Mouse (Mus musculus) midbrain, embryonic 15.5 days (tissue): ENCODE data around the gene Cfap97d1. TPM values are rescaled to one million over a fixed set of nuclear protein-coding genes. Genes with fewer than 3 reads are reported as not detected.
A peak's percentile ranks its signal among the peaks of the same experiment; 100 is the strongest.

ENCODE experiments used
- ATAC-seq: fragments of 200-750 bp; cut with Nextera tagmentation; replicated peaks from 2 replicates; pipeline ENCODE4 v1.8.0; 2017; ENCODE audit warnings: moderate TSS enrichment
- H3K27ac ChIP-seq: fragments of 300-500 bp; sonication (generic); 2 replicates; pipeline ENCODE4 v1.5.1; 2015; ENCODE audit warnings: mild to moderate bottlenecking, inconsistent platforms
- H3K27me3 ChIP-seq: fragments of 300-500 bp; sonication (generic); replicated peaks from 2 replicates; pipeline ENCODE4 v1.6.1; 2015; ENCODE audit warnings: inconsistent platforms
- H3K36me3 ChIP-seq: fragments of 300-500 bp; sonication (generic); replicated peaks from 2 replicates; pipeline ENCODE4 v1.6.1; 2015; ENCODE audit warnings: inconsistent platforms
- H3K4me1 ChIP-seq: fragments of 300-500 bp; sonication (generic); 2 replicates; pipeline ENCODE4 v1.6.1; 2015; ENCODE audit warnings: inconsistent platforms
- H3K4me2 ChIP-seq: fragments of 300-500 bp; sonication (generic); 2 replicates; pipeline ENCODE4 v1.6.1; 2015; ENCODE audit warnings: inconsistent platforms, mild to moderate bottlenecking, moderate library complexity
- H3K4me3 ChIP-seq: fragments of 300-500 bp; sonication (generic); 2 replicates; pipeline ENCODE4 v1.5.1; 2015; ENCODE audit warnings: mild to moderate bottlenecking, inconsistent platforms
- H3K9ac ChIP-seq: fragments of 300-500 bp; sonication (generic); 2 replicates; pipeline ENCODE4 v1.6.1; 2015; ENCODE audit warnings: mild to moderate bottlenecking, inconsistent platforms
- H3K9me3 ChIP-seq: fragments of 300-500 bp; sonication (generic); 2 replicates; pipeline ENCODE4 v1.6.1; 2016; ENCODE audit warnings: inconsistent platforms
- WGBS: fragments of 180-500 bp; shearing (Covaris S2); methylation state at CpG from one replicate; pipeline ENCODE4 v1.1.7; 2015; ENCODE audit warnings: mixed read lengths; 5-methylcytosine and 5-hydroxymethylcytosine counted together
- polyA plus RNA-seq: library from polyadenylated mRNA; unstranded; fragments of >200 nt; fragmentation: Nextera tagmentation; extraction: Ambion mirVana; gene quantifications from 2 replicates; pipeline ENCODE4 v1.2.1, GENCODE M21; 2015

The Cfap97d1 gene
- polyA plus RNA-seq, 1 experiment from 2014 or later, result not detected

DNA sequence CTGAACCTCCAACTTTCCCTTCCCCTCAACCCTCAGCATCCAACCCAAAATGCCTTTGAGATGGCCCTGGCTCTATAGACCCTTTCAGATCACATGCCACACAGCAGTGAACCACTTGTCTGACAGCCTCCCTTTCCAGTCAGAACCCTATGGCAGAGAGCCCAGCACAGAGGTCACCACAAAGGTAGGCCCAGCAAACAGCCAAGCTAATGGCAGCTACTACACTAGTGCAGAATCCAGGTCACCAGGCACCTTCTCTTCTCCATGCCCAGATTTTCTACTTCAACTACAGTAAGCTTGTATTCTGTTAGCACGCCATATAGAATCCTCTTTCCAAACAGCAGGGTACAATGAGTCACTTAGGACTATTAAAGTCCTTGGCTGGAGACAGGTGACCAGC is 32.1 kb downstream of the Cfap97d1 start:
- Histone ChIP-seq H3K27me3 (no peaks in the 10 kb centered on the region), H3K36me3 (peaks cover 20% of the 10 kb centered on the region; the same call in 1 of the 2 replicates), H3K9me3 (no peaks in the 10 kb centered on the region), H3K27ac (no peak overlapping the region), H3K9ac (no peak overlapping the region), H3K4me2 (no peak overlapping the region), H3K4me3 (no peak overlapping the region), H3K4me1 (0 out of 2 replicates have a peak, but pooled peaks cover 5% of the 10 kb centered on the region)
- ATAC-seq, result no peak
- WGBS, result 97% methylated on average over 1 of the region's 1 CpGs

DNA sequence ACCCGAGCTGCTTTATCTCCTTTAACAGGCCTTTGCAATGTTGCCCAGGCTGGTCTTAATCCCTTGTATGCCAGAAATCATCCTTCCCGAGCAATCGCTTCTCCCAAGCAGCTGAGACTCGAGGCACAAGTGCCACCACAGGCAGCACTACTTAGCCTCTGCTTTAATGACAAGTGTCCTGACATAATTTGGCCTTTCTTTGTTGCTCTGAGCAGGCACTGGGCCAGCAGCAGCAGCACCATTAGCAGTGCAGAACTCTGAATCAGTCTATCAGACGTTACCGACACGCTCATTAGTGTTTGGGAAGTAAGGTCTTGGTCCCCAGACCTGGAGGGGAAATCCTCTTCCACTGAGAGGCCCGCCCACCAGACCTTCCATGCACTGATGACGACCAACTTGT is 35.7 kb downstream of the Cfap97d1 start:
- H3K9ac ChIP-seq, result no peak overlapping the region
- peaks cover 11% of the 10 kb centered on the region for H3K4me1 ChIP-seq
- no peak overlapping the region for H3K4me2 ChIP-seq
- no peaks in the 10 kb centered on the region for H3K9me3 ChIP-seq
- no peak for ATAC-seq
- no peak overlapping the region for H3K4me3 ChIP-seq
- no peak overlapping the region for H3K27ac ChIP-seq
- 56% methylated on average over 9 of the region's 9 CpGs for WGBS
- peaks cover 13% of the 10 kb centered on the region; the same call in 1 of the 2 replicates for H3K36me3 ChIP-seq
- H3K27me3 ChIP-seq, result no peaks in the 10 kb centered on the region

DNA sequence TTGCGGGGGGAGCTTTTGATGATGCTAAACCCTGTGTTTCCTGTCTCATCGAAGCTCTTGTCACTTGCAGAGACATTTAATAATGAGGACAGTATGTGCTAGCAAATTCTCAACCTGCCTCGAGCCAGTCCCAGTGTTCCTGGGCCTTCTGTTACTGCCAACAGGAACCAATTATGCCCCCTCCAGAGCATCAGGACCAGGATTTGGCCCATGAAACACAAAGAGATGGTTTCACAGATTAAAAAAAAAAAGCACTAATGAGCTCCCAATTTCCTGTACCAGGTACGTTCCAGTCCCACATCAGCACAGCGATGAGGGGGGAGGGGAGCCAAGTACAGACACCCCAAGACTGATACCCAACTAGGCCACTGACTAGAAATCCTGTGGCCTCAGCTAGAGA is 37.1 kb downstream of the Cfap97d1 start:
- H3K4me2 ChIP-seq, result no peak overlapping the region
- H3K9ac ChIP-seq, result no peak overlapping the region
- no peak overlapping the region for H3K27ac ChIP-seq
- ATAC-seq, result no peak
- H3K4me1 ChIP-seq, result peaks cover 19% of the 10 kb centered on the region
- 81% methylated on average over 5 of the region's 5 CpGs for WGBS
- peaks cover 13% of the 10 kb centered on the region; the same call in 1 of the 2 replicates for H3K36me3 ChIP-seq
- no peaks in the 10 kb centered on the region for H3K27me3 ChIP-seq
- H3K4me3 ChIP-seq, result no peak overlapping the region
- no peaks in the 10 kb centered on the region for H3K9me3 ChIP-seq

DNA sequence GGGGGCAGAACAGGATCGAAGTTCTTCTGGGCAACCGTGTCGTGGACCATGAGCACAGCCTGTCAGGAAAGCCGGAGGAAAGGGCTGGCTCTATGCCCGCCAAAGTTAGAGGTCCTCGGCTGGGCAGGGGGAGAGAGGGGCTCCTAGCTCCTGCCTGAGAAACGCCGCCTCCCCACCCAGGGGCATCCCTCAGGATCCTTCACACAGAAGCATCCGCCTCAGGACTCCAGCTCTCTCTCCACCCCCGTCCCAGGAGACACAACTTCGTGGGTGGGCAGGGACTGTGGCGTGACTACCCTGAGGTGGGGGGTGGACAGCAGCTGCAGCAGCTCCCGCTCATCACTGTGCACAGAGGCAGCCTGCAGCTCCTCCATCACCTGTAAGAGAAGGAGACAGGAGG is 39.3 kb downstream of the Cfap97d1 start:
- no peak overlapping the region for H3K27ac ChIP-seq
- 81% methylated on average over 13 of the region's 13 CpGs for WGBS
- no peaks in the 10 kb centered on the region for H3K27me3 ChIP-seq
- H3K36me3 ChIP-seq, result peaks cover 7% of the 10 kb centered on the region; the same call in 1 of the 2 replicates
- no peak overlapping the region for H3K4me2 ChIP-seq
- no peak overlapping the region for H3K4me3 ChIP-seq
- H3K4me1 ChIP-seq, result peaks cover 31% of the 10 kb centered on the region
- H3K9me3 ChIP-seq, result no peaks in the 10 kb centered on the region
- no peak overlapping the region for H3K9ac ChIP-seq
- no peak for ATAC-seq

DNA sequence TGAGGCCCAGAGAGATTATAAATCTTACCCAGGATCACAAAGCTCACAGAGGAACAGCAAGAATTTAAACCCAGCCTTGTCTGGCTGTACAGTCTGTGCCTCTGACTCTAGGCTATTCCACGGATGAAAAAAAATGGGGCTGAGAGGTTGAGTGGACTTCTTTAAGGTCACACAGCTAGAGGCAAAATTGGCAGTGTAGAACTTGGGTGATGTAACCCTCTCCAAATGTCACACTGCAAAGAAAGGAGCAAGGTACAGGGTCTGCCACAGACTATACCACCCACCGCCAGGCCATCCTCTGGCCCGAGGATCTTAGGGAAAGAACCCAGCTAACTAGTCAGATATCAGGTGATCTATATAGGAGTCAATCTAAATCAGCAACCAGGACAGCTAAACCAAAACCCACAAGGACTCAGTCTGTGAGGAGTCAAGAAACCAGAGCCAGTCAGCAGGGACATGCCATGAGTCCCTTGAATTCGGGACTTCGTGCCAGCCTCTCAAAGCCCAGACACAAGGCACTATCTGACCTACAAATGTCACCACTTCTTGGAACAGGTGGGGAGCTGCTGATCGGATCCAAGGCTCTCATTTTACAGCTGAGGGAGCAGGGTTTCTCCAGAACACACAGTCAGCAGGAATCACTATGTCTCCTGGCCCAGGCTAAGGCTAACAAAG is 40.1 kb downstream of the Cfap97d1 start:
- Histone ChIP-seq H3K4me1 (peaks cover 31% of the 10 kb centered on the region), H3K9me3 (no peaks in the 10 kb centered on the region), H3K4me2 (peak overlapping the region; percentile 65; the same call in 1 of the 2 replicates), H3K4me3 (no peak overlapping the region), H3K9ac (no peak overlapping the region), H3K27me3 (no peaks in the 10 kb centered on the region), H3K36me3 (peaks cover 4% of the 10 kb centered on the region; the same call in 1 of the 2 replicates), H3K27ac (no peak overlapping the region)
- WGBS, result 80% methylated on average over 6 of the region's 6 CpGs
- no peak for ATAC-seq

DNA sequence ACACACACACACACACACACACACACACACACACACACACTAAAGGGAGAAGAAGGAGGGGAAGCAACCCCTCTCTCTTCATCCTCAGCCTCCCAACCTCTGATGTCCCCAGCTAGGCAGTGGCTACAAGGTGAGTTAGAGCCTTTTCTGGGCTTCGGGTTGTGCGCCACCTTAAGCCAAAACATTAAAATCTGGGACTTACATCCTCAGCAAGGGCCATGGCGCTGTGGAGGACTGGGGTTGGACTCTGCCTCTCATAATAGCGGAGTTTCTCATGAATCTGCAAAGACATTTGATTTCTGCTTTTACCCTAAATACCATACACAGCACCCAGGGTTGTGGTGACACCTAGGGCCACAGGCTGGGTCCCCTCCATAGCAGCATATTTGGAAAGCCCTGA is 40.8 kb downstream of the Cfap97d1 start:
- Histone ChIP-seq H3K4me2 (peak overlapping the region; percentile 65), H3K27me3 (no peaks in the 10 kb centered on the region), H3K4me1 (peaks cover 31% of the 10 kb centered on the region), H3K4me3 (no peak overlapping the region), H3K27ac (no peak overlapping the region), H3K9ac (peak overlapping the region; percentile 6; the same call in 1 of the 2 replicates), H3K36me3 (peaks cover 4% of the 10 kb centered on the region; the same call in 1 of the 2 replicates), H3K9me3 (no peaks in the 10 kb centered on the region)
- ATAC-seq, result no peak
- 82% methylated on average over 4 of the region's 4 CpGs for WGBS

DNA sequence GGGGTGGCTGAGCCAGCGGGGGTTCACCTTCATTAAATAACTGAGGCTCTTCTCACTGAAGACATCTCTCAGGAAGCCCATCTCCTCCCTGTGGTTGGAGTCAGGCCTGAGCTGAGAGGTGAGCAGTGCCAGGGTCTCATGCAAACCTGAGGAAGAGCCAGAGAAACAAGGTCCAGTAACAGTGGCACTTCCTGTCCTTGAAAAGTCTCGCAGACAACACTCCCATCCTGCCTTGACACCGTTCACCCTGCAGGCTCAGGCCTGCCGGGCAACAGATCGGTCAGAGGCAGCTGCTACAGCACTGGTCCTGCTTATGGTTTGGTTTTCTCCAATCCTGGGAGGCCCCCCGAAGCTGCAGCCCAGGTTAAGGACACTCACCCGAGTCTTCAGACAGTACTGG is 41.3 kb downstream of the Cfap97d1 start:
- no peak overlapping the region for H3K9ac ChIP-seq
- H3K27ac ChIP-seq, result no peak overlapping the region

DNA sequence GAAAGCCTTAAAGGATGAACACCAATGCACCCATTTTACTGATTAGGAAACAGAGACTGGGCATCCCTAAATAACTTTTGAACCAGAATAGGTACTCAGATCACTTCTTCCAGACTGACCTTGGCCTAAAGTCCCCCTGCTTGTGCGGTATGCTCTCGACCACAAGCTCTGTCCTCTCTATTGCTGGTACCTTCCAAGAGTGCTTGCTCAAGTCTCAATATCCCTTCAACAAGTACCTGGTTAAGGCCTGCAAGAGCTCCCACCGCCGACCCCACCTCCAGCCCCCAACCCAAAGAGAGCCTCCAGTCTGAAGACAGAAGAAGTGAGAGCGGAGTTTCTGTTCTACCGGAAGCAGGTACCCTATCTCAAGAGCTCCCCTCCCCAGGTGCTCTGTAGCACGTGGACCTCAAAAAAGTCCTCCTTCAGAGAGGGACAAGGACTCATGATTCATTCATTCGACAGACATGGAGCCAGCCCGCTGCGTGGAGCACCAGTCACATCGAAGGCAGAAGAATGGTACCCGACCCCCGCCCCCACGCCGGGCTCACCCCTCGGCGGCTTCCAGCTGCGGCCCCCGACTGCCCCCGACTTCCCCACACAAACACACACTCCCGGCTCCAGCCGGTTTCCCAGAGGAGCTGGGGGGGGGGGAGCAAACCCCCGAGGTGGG is 42.0 kb downstream of the Cfap97d1 start:
- no peaks in the 10 kb centered on the region for H3K27me3 ChIP-seq
- ATAC-seq, result peak; percentile 46
- peaks cover 31% of the 10 kb centered on the region for H3K4me1 ChIP-seq
- 2% methylated on average over 23 of the region's 23 CpGs for WGBS
- H3K9me3 ChIP-seq, result no peaks in the 10 kb centered on the region
- H3K36me3 ChIP-seq, result peaks cover 4% of the 10 kb centered on the region; the same call in 1 of the 2 replicates
- peak overlapping the region; percentile 91 for H3K27ac ChIP-seq
- H3K4me2 ChIP-seq, result peak overlapping the region; percentile 65
- H3K4me3 ChIP-seq, result peak overlapping the region; percentile 71
- H3K9ac ChIP-seq, result peak overlapping the region; percentile 75

More for the DNA sequence above, 41.3 kb downstream of the Cfap97d1 start:
- Histone ChIP-seq H3K4me2 (peak overlapping the region; percentile 65), H3K4me1 (peaks cover 31% of the 10 kb centered on the region), H3K9me3 (no peaks in the 10 kb centered on the region), H3K27me3 (no peaks in the 10 kb centered on the region), H3K4me3 (peak overlapping the region; percentile 71), H3K36me3 (peaks cover 4% of the 10 kb centered on the region; the same call in 1 of the 2 replicates)
- WGBS, result 33% methylated on average over 7 of the region's 7 CpGs
- ATAC-seq, result no peak

DNA sequence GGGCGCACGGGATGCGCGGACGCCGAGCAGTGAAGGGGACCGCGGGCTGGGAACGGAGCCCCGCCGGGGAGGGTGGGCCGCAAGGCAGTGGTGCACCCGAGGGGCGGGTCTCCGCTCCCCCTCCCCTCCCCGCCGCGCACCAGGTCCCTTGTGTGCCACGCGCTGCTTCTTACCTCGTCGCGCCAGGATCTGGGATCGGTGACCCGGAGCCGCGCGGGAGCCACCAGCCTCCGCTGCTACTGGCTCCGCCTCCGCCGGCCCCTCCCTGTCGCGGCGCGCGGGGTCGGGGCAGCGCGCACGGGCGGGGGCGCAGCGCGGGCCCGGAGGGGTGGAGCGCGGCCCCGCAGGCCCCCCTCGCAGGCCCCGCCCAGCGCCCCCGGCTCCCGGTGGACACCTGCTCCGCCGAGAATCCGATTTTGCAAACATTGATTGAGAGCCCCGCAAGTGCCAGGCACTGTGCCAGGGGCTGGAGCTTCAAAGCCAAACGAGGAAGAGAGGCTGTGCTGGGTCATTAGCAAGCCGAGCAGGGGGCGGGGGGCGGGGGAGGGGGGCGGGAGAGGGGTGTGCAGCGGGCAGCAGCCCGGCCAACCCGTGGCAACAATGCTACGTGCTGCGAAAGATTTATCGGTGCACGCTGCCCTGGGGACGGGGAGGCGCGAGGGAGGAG is 42.7 kb downstream of the Cfap97d1 start:
- Histone ChIP-seq H3K36me3 (no peaks in the 10 kb centered on the region; the same call in 1 of the 2 replicates), H3K27me3 (no peaks in the 10 kb centered on the region), H3K27ac (peak overlapping the region; percentile 91), H3K4me1 (peaks cover 31% of the 10 kb centered on the region), H3K9me3 (no peaks in the 10 kb centered on the region), H3K4me3 (peak overlapping the region; percentile 71), H3K9ac (peak overlapping the region; percentile 75), H3K4me2 (peak overlapping the region; percentile 65)
- whole genome bisulfite sequencing, result under 1% methylated on average over 46 of the region's 73 CpGs
- ATAC-seq, result peak; percentile 90

DNA sequence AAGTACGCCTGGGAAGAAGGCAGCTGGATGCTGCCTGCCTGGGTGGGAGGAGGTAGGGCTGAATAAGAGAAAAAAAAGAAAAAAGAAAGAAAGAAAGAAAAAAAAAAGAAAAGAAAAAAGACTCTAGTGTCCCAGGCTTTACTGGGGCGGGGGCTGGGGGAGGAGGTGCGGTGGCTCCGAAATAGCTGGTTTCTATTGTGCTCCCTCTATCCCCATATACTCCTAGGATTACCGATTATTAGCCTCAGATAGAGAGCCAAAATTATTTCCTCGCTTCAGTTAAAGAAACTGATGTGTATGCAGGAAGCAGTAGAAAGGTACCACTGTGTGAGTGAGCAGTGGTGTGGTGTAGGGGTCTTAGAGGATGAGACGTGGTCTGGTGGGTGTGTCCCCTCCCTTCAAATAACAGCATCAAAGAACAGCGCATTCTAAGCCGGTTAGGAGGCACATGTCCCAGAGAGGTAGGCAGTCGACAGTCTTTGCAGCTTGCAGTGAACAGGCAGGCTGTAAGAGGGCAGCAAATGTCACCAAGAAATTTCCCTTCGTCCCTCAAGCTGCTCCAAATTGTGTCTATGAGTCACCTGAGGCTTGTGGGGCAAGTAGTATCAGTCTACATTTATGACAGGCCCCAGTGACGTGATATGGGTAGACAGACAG is 43.4 kb downstream of the Cfap97d1 start:
- peak overlapping the region; percentile 65 for H3K4me2 ChIP-seq
- peak overlapping the region; percentile 75 for H3K9ac ChIP-seq
- peak overlapping the region; percentile 71 for H3K4me3 ChIP-seq
- no peaks in the 10 kb centered on the region for H3K27me3 ChIP-seq
- peaks cover 31% of the 10 kb centered on the region for H3K4me1 ChIP-seq
- H3K36me3 ChIP-seq, result no peaks in the 10 kb centered on the region
- 2% methylated on average over 12 of the region's 12 CpGs for WGBS
- H3K9me3 ChIP-seq, result no peaks in the 10 kb centered on the region
- ATAC-seq, result peak; percentile 65
- peak overlapping the region; percentile 91 for H3K27ac ChIP-seq

DNA sequence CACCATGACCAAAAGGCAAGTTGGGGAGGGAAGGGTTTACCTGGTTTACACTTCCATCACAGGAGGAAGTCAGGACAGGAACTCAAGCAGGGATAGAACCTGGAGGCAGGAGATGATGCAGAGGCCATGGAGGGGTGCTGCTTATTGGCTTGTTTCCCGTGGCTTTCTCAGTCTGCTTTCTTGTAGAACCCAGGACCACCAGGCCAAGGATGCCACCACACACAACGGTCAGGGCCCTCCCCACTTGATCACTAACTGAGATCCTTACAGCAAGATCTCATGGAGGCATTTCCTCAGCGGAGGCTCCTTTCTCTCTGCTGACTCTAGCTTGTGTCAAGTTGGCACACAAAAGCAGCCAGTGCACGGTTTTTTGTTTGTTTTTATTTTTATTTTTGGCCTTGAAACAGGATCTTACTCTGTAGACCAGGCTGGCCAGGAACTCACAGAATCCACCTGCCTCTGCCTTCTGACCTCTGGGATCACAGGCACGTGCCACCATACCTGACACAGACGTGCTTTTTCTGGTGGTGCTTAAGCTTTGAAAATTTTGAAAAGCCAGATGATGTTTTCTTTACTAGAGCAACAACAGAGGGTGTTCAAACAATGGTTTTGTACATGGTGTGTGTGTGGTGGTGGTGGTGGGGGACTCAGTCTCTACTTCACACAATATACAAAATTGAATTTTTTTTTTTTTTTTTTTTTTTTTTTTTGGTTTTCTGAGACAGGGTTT is 44.2 kb downstream of the Cfap97d1 start, which contains the start of gene Mpp3:
Gene Mpp3, minus strand, starts transcription at position 375 of the 730 bp plus-strand sequence.
- Histone ChIP-seq H3K9me3 (no peaks in the 10 kb centered on the region), H3K4me2 (peak within 1 kb of the TSS; percentile 65), H3K27ac (peak within 1 kb of the TSS; percentile 91), H3K4me3 (peak within 1 kb of the TSS; percentile 71), H3K9ac (peak within 1 kb of the TSS; percentile 75), H3K27me3 (no peaks in the 10 kb centered on the region), H3K4me1 (peaks cover 31% of the 10 kb centered on the region), H3K36me3 (no peaks in the 10 kb centered on the region)
- no peak for ATAC-seq
- 76% methylated on average over 6 of the region's 6 CpGs for WGBS
